Mouse (Mus musculus) cerebellum, adult 8-10 months (tissue): ENCODE data around the gene Igdcc4.
"Not testable (repeated sequence)": the region's sequence is repeated elsewhere in the genome, so short reads cannot be mapped to it uniquely, and the experiment has no call there.

Source experiments
- DNase-seq: peaks from one replicate; pipeline ENCODE4 v3.0.0; 2022

Gene Igdcc4

DNA sequence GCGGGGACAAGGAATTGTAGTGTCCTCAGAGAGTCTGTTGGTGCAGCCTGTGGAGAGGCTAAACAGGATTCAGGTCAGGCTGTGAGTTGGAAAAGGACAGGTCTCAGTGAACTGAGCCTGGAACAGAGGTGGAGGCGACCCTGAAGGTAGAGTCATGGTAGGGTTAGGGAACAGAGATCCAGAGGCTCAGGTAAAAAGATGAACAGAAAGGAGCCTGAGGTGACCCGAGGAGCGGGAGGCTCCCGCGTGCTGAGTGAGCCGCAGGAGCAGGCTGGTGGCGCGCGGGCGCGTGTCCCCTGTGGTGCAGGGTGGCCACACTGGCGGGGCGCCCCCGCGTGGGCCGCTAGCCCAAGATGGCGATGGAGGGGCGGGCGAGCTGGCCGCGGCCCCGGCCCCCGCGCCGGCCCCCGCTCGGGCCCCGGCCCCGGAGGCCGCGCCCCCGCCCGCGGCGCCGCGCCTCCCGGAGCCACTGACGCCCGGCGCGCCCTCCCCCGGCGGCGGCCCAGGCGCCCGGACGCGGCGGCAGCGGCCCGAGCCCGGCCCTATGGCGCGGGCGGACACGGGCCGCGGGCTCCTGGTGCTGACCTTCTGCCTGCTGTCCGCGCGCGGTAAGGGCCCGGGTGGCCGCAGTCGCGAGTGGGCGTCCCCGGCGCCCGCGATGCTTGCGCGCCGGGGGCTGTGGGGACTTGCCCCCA is at the start of gene Igdcc4:
TSS of gene Igdcc4 (plus strand) at position 496 of the 695 bp plus-strand sequence.
- peak; percentile 31 for DNase-seq

DNA sequence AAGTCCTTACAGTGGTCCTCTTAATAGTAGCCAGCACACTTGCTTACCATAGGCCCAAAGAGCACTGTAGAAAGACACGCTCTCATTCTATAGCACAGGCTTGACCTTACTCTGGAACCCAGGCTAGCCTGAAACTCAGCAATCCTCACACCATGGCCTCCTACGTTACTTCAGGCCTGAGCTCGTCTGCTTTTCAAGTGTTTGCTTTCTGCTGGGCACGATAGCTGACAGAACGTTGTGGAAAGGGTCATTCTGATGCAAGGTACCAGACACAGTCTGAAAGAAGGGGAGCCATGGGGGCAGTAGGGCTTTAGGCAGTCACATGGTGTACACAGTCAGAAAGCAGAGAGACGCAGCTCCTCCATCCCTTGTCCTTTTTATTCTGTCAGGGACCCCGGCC is 37.0 kb upstream of the Igdcc4 start:
- no peak for DNase-seq

DNA sequence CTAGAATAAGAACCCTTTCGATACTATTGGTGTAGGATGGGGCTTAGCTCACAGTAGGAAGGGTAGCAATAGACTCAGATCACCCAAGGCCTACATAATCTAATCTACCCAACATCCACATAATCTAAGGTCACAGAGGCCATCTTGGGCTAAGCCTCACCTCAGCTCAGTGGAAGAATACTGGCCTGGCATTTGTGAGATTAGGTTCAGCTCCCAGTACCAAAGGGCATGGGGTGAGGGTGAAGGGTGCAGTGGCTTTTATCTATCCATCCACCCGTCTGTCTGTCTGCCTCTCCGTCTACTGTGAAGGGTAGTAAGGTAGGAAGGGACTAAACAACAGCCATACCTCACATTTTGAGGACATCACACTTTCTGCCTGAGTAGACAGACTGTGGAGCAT is 30.7 kb upstream of the Igdcc4 start:
- DNase-seq, result no peak

DNA sequence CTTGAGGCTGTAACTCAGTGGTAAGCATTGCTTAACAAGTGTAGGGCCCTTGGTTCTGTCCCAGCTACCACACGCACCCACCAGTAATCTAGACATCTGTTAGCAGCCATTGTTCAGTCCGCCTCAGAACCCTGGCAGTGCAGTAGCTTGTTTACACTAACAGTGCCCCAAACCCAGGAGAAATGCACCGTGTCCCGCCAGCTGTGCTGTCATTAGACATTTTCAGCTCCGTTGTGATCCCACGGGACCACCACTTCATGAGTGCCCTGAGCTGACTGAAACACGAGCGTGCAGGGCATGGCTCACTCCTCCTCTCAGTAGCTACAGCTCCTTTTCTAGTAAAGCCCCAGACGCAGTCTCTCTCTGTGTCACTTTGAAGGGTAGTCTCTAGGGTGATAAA is 27.7 kb upstream of the Igdcc4 start:
- no peak for DNase-seq

DNA sequence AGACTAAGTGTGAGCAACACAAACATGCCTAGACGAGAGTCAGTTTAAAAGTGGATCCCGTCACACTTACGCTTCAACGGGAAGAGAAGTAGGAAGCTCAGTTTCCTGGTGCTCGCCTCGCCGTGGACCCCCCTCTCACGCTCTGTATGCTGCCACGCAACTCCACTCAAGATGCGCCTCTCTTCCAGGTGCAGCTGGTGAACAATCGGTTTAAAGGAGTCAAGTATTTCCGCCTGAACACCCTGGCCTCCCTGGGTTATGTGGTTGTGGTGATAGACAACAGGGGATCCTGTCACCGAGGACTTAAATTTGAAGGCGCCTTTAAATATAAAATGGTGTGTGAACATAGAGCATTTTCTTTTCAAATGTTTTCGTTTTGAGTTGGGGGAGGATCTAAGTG is 27.0 kb upstream of the Igdcc4 start:
- DNase-seq, result no peak

DNA sequence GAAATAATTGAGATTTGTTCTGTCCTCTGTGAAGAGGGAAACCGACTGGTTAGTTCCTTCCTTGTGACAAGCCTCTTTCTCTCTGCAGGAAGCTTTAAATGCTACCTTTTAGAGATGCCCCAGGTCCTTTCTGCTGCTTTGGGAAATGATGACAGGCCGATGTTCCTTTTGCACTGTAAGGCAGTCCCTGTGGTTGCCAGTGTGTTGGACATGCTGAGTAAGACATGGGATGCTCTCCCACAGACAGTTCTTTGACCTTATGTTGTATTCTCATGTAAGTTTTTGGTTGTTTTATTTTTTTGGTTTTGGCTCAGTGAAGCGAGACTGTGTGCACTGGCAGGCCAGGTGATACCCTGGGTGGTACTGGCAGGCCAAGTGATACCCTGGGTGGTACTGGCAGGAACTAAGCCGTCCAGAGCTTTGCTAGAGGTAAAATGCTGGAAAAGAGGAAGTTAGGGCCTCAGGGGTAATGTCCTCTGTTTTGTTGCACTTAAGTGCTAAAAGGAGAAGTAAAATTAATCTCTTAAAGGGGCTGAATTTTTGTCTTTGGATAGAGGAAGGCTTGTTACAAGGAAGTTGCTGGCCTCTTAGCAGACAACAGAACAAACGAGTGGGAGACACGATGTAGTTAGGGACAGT is 26.3 kb upstream of the Igdcc4 start:
- DNase-seq, result no peak

DNA sequence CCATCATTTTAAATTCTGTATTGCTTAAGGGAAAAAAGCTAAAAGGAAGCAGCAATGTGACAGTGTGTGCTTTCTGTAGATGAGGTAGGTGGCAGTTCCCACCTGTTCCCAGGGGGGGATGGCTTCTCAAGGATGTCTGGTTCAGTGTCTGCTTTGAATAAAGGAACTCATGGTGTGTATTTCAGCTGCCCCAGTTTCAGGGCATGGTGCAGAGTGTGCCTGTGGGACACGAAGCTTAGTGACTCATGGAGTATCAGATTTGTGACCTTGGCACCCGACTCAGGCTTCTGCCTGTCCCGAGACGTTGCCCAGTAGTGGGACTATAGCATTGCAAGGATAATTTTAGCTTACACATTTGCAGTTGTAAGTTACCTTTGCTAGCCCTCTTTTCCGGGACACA is 23.8 kb upstream of the Igdcc4 start:
- DNase-seq, result no peak

DNA sequence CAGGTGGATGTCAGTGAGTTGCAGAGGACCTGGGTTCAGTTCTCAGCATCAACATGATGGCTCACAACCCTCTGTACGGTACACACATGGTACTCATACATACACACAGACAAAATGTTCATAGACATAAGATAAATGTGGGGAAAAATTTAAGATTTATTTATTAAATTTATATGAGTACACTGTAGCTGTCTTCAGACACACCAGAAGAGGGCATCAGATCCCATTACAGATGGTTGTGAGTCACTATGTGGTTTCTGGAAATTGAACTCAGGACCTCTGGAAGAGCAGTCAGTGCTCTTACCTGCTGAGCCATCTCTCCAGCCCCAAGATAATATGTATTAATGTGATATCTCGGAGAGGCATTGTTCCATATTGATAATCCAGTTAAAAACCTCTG is 21.1 kb upstream of the Igdcc4 start:
- DNase-seq, result not testable (repeated sequence)

DNA sequence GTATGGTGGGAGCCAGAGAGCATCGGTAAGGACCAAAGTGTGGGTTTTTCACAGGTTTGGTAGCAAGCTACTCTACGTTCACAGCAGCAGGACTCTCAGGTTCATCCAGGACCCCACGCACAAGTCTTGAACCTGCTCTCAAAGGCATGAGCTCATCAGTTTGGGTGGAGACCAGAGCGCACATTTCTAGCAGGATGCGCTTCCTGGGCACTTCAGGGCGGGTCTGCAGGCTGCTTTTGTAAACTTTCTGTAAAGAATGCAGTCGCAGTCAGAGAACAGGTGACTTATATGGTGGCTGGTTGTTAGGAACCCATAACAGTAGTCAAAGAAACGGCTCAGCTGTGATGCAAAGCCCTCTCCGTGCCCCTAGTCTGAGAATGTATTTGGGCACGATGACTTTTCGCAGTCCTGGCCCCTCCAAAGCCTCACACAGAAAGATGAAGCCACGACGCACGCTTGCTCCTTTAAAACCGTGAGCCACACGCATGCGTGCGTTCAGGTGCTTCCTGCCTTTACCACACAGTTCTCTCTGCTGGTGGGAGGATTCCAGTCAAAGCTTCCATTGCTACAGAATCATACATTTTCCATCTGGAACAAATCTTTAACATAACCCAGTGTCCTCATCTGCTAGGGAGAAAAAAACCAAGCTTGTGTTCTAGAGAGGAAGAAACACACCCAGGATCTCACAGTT is 18.1 kb upstream of the Igdcc4 start:
- no peak for DNase-seq

DNA sequence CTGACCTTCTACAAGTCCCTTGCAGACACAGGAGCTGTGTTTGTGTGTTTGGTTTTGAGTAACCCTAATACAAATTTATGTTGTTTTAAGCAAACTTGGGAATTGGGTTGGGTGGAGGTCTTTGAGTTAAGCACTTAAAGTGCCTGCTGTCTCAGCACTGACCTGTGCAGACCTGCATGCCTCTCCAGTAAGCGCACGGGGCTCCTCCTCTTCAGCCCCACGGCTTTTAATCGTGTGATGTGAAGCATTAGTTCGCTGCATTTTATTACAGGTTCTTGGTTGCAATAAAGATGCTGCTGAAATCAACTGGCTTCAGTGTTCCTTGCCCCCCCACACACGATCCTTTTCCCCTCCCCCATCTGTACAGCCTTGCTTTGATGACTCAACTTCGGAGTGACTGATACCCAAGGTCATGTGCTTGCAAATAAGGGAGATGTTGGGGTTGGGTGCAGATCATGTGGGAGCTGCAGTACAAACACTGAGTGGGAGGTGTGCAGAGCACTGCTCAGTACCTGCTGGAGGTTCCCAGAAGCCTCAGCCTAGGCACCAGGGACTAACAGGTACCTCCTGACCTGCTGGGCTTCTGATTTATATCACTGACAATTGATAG is 17.0 kb upstream of the Igdcc4 start:
- no peak for DNase-seq

DNA sequence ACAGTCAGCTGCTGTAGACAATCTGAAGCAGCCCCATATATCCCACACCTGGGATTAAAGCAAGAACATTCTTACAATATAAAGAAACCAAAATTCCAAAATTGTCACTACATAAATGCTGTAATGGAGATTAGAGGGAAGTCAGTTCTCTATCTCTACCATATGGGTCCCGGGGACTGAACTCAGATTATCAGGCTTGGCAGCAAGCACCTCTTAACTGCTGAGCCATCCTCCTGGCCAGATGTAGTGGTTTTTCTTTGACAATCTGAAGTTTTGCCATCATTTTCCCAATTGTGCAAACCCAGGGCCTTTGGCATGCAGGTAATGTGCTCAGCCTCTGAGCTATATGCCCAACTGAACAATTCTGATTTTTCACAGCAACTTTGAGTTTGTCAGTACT is 16.0 kb upstream of the Igdcc4 start:
- DNase-seq, result no peak

DNA sequence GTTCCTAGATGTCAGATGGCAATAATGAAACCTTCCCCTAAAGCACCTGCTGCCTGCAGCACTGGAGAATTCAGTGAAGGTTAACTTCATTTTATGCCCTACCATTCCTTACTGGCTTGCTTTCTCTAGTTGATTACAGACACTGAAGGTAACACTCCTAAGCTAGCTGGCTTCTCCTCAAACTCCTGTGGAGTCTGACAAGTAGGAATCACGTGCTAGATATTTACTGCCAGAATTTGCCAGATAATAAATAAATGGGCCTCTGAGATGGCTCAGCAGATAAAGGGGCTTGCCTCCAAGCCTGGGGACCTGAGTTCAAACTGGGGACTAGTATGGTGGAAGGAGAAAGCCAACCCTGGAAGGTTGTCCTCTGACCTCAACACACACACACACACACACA is 14.5 kb upstream of the Igdcc4 start:
- DNase-seq, result no peak

DNA sequence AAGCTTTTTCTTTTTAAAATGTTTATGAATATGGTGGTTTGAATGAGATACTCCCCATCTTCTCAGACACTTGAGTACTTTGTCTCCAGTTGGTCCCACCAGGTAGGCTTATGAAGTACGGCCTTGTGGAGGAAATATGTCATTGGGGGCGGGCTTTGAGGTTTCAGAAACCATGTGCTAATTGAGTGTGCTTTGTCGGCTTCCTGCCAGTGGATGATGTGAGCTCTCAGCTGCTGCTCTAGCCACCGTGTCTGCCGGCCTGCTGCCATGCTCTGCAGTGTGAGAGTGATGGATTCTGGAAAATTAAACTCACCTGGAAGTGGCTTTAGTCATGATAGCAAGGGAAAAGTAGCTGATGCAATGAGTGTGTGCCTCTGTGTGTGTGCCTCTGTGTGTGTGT is 13.8 kb upstream of the Igdcc4 start:
- DNase-seq, result no peak

DNA sequence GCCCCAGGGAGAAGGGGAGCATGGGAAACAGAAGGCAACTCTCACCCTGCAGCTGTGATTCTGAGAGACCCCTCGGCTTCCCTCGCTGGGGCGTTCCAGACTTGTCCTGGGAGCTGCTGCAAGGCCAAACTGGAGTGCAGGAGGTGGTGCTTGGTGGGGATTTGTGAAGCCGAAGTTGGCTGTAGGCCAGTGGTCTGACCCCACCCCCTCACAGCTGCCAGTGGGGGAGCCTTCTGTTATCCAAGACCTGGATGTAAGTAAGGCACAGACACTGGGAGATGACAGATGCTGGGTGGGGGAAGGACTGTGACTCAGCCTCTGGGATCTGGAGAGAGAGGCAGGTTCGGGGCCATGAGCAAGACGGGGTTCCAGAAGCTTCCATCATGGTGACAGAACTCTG is 7.0 kb upstream of the Igdcc4 start:
- DNase-seq, result no peak

DNA sequence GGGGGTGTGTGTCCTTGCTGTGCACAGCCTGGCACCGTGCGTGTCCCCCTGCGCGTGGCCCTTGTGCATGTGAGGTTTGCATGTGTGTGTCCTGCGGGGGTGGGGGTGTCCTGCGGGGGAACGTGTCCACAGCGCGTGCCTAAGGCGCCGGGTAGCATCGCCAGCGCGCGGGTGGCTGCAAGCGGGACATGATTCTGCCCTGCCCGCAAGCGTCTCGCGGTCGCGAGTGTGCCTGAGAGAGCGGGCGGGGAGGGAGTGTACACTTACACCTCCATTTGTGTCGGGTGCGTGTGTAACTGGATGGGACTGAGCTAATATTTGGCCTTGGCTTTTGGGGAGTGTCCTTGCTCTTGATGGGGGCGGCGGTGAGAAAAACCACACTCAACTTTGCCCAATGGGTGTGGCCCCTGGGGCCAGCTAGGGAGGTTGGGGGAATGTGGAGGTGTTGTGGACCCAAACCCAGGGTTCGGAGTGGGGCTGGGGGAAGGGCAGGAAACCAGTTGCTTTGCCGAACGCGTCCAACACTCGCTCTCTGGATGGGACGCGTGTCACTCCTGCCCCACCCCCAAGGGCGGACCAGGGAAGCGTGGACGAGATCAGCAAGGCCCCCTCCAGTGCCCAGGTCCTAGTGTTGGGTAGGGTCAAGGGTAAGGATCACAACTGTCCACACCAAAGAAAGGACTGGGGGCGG is 545 bp downstream of the Igdcc4 start:
- DNase-seq, result peak; percentile 29

DNA sequence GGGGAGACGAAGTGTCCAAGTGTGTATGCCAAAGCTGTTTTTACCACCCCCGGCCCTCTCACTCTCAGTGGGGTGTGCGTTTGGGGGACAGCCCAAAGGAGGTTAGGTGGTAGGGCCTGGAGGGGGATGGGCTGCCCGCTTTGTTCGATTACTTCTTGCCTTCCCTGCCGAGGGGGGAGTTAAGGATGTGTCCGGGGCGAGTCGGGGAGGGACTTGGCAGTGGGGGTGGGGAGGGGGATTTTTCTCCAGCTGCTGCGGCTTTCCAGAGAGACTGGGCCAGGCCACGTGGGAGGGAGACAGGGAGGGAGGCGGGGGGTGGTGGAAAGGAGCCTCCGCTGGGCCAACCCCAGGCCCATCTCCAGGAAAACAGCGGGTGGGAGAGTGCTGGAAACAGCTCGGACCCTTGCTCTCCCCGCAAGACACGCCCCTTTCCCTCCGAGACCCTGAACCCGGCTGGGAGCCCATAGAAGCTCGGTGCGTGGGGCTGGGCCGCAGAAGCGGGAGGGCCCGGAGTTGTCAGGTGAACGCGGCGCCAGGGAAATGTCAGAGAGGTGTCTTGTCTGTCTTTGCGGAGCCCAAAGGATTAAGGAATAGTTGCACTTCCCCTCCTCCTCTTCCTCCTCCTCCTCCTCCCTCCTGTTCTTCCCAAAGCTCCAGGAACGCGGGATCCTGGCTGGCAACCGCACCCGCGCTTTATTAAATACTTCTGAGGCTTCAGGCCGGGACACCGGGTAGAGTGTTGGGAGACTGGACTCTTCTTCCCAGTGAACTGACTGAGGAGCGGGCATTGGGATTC is 1.3 kb downstream of the Igdcc4 start:
- peak; percentile 23 for DNase-seq

DNA sequence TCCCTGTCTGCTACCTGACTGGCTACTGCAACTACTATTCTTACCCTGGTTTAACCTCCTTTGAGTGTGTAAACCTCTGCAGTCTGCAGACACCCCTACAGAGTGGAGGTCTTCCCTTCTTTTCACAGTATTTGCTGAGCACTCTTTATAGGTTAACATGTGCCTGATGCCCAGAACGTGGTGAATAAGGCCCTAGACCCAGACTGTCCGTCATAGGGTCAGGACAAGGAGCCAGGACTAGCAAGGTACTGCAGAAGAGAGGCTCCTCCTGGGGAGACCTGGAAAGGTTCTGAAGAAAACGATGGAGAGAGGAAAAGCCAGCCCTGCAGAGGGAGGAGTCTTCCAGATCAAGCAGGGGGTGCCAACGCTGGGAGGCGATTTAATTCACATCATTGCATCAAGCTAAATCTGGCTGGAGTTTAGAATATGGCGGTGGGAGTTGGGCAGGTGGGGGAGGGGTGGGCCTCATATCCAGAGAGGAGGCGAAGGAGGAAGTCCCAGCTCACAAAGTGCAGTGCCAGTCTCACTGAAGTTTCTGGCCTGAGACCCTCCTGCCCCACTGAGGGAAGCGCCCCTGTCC is 2.0 kb downstream of the Igdcc4 start:
- DNase-seq, result no peak

DNA sequence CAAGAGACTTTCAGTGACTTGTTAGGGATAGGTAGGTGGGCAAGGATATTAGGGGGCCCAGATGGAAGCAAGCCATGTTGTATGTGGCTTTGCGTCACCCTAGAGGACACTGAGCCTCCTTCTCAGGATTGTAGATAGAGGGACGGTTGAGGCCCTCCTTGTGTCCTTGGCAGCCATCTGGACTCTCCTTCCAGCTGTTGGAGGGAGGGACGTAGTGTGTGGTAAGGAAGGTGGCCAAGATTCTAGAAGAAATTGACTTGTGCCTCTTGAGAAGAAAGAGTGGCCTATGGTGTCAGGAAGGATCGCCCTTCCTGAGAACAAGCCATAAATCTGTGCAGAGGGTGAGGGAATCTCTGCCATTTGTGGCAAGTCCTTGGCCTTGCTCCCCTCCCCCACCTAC is 5.5 kb downstream of the Igdcc4 start:
- DNase-seq, result no peak

DNA sequence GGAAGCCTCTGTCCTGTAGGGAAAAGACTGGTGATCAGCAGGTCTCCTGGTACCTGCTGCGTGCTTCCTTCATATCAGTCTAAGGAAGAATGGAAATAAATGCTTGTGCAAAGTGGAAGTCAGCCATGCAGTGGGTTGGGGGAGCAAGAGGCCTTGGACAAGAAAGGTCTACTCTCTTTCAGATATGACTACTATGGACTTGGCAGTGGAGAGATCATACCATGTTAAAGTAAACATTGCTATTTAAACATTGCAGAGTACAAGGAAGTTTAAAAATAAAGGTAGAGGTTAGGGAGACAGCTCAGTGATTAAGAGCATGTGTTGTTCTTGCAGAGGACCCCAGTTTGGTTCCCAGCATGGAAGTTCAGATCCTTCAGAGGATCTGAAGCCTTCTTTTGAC is 6.6 kb downstream of the Igdcc4 start:
- DNase-seq, result no peak

DNA sequence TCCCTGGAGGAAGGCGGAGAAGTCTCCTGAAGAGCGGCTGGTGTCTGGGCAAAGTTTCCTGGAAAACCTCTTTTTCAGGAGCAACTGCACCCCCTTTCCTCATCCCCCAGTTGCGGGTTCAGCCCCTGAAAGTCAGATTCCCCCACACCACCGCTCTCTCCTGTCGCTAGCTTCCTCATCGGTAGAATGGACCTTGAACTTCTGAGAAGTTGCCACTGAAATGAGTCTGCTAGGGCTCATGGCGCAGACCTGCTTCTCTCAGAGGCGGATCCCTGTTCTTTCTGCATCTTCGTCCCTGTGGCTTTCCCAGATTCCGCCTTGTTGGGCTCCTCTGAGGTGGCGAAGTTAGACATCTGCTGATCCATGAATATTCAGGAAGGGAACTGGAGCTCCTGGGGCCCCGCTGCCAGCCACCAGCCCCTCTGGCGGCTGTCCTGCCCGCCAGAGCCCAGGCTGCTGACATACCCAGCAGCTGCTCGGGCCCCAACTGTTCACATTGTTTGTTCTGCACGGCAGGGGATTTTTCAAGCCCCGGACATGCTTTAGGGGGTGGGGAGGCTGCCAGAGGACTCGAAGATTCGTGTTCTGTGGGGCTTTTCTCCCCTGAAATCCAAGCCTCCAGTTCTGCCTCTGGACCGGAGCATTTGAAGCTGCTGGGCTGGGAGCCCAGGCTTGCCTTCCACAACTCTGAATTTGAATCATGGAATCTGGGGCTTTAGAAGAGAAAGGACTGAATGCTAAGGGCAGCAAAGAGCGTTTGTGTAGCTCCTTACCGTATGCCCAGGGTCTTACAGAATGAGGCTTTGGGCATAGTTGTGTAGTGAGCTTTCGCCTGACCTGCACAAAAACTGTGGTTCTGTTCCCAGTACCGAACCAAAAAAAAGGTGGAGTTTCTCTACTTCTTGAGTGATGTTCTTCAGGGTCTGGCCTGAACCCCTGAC is 8.1 kb downstream of the Igdcc4 start:
- no peak for DNase-seq

DNA sequence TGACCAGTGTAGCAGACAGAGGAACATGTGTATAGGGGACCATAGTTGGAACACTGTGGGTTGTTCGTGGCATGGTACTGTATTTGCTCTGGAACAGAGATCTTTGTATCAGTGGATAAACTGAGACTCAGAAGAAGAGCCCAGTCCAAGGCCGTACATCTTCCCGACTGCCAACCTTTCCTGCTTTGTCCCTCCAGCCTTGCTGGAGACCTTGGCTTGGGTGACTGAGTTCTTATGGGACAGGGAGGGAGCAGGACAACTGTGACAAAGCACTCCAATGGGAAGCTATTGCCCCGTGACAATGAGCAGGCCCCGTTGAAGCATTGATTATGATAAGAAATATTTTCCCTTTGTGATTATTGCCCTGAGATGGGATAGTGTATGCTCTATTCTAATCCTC is 10.4 kb downstream of the Igdcc4 start:
- DNase-seq, result no peak
